Mouse (Mus musculus) CH12.LX (cell line): Measurements from ENCODE around the gene Nufip2. TPM values are rescaled to one million over a fixed set of nuclear protein-coding genes. Genes with fewer than 3 reads are reported as not detected.
A peak's percentile ranks its signal among the peaks of the same experiment; 100 is the strongest.

Source experiments
- DNase-seq: peaks from one replicate; pipeline ENCODE4 v3.0.0-alpha.2; 2013; ENCODE audit errors: extremely low read depth
- H3K27ac ChIP-seq: 2 replicates; pipeline ENCODE4 v1.5.1; 2012; ENCODE audit warnings: low read depth, mild to moderate bottlenecking, control low read depth, moderate library complexity; ENCODE audit not compliant: insufficient read depth
- H3K27me3 ChIP-seq: replicated peaks from 2 replicates; pipeline ENCODE3; 2012; ENCODE audit warnings: inconsistent platforms
- H3K36me3 ChIP-seq, 2 experiments: replicated peaks in 1 of 2; 2 replicates each; pipeline versions ENCODE3 to v1.6.1; 2012; ENCODE audit warnings: inconsistent platforms in 1 of 2, low read length in 1 of 2, mild to moderate bottlenecking in 1 of 2, mixed read lengths in 1 of 2, moderate library complexity in 1 of 2; ENCODE audit not compliant: control insufficient read depth in 1 of 2, insufficient read depth in 1 of 2
- H3K4me1 ChIP-seq, 2 experiments: 2 replicates each; pipeline ENCODE4 v1.6.1; 2012; ENCODE audit warnings: inconsistent platforms in 1 of 2, moderate library complexity in 1 of 2; ENCODE audit not compliant: insufficient read depth in 2 of 2, control insufficient read depth in 1 of 2
- H3K4me2 ChIP-seq: 2 replicates; pipeline ENCODE4 v1.6.1; 2012; ENCODE audit warnings: low read depth, mild to moderate bottlenecking, control low read depth; ENCODE audit not compliant: poor library complexity, insufficient read depth, severe bottlenecking
- H3K4me3 ChIP-seq, 3 experiments: fragments of 150-350 bp in 1 of 3; sonication (generic) in 1 of 3; replicated peaks in 1 of 3; 2 replicates each; pipeline versions ENCODE3 to v1.5.1; 2011 to 2012; ENCODE audit warnings: low read depth in 2 of 3, low read length in 2 of 3, mild to moderate bottlenecking in 2 of 3, moderate library complexity in 2 of 3, control low read depth in 1 of 3, improper control_type of control experiment in 1 of 3, inconsistent platforms in 1 of 3, mixed read lengths in 1 of 3; ENCODE audit not compliant: poor library complexity in 1 of 3
- H3K79me2 ChIP-seq: replicated peaks from 2 replicates; pipeline ENCODE4 v1.6.1; 2012; ENCODE audit warnings: mild to moderate bottlenecking, moderate library complexity; ENCODE audit not compliant: control insufficient read depth, poor library complexity, insufficient read depth, severe bottlenecking; ENCODE audit errors: extremely low read depth
- H3K9ac ChIP-seq: 2 replicates; pipeline ENCODE4 v1.6.1; 2012; ENCODE audit warnings: low read depth, mild to moderate bottlenecking, control low read depth, moderate library complexity; ENCODE audit not compliant: insufficient read depth
- H3K9me3 ChIP-seq: replicated peaks from 2 replicates; pipeline ENCODE3; 2012; ENCODE audit warnings: low read length, inconsistent platforms, mixed read lengths
- CHD1 ChIP-seq: IDR thresholded peaks from 2 replicates; pipeline ENCODE4 v1.6.1; 2012; ENCODE audit warnings: low read depth, low read length, improper control_type of control experiment, inconsistent platforms
- CHD2 ChIP-seq: IDR thresholded peaks from 2 replicates; pipeline ENCODE4 v1.6.1; 2011; ENCODE audit warnings: low read length, improper control_type of control experiment
- E2F4 ChIP-seq: IDR thresholded peaks from 2 replicates; pipeline ENCODE4 v1.6.1; 2011; ENCODE audit warnings: low read depth, low read length, improper control_type of control experiment; ENCODE audit not compliant: insufficient replicate concordance
- ELF1 ChIP-seq: IDR thresholded peaks from 2 replicates; pipeline ENCODE4 v1.6.1; 2014; ENCODE audit warnings: low read depth, mild to moderate bottlenecking, inconsistent platforms, low read length, improper control_type of control experiment
- EP300 ChIP-seq: IDR thresholded peaks from 2 replicates; pipeline ENCODE4 v1.6.1; 2011; ENCODE audit warnings: low read length, improper control_type of control experiment
- ETS1 ChIP-seq: conservative IDR thresholded peaks from 2 replicates; pipeline ENCODE4 v1.6.1; 2012; ENCODE audit warnings: low read depth, mild to moderate bottlenecking, inconsistent platforms, low read length, improper control_type of control experiment, moderate library complexity
- GABPA ChIP-seq: IDR thresholded peaks from 2 replicates; pipeline ENCODE4 v1.6.1; 2012; ENCODE audit warnings: low read depth, low read length, improper control_type of control experiment, inconsistent platforms; ENCODE audit not compliant: insufficient replicate concordance
- IRF4 ChIP-seq: IDR thresholded peaks from 2 replicates; pipeline ENCODE4 v1.6.1; 2014; ENCODE audit warnings: low read depth, mild to moderate bottlenecking, inconsistent platforms, low read length, improper control_type of control experiment
- JUND ChIP-seq: conservative IDR thresholded peaks from 2 replicates; pipeline ENCODE4 v1.6.1; 2011; ENCODE audit warnings: low read depth, low read length, improper control_type of control experiment
- KAT2A ChIP-seq: IDR thresholded peaks from 2 replicates; pipeline ENCODE4 v1.6.1; 2012; ENCODE audit warnings: low read length, improper control_type of control experiment, inconsistent platforms; ENCODE audit not compliant: insufficient replicate concordance
- MAFK ChIP-seq: IDR thresholded peaks from 2 replicates; pipeline ENCODE4 v1.6.1; 2011; ENCODE audit warnings: low read length, improper control_type of control experiment; ENCODE audit not compliant: insufficient replicate concordance
- MAZ ChIP-seq: IDR thresholded peaks from 2 replicates; pipeline ENCODE4 v1.6.1; 2012; ENCODE audit warnings: low read depth, mild to moderate bottlenecking, inconsistent platforms, low read length, improper control_type of control experiment, moderate library complexity
- MEF2A ChIP-seq: IDR thresholded peaks from 2 replicates; pipeline ENCODE4 v1.6.1; 2014; ENCODE audit warnings: low read depth, mild to moderate bottlenecking, inconsistent platforms, low read length, improper control_type of control experiment, borderline replicate concordance
- MXI1 ChIP-seq: IDR thresholded peaks from 2 replicates; pipeline ENCODE4 v1.6.1; 2011; ENCODE audit warnings: mild to moderate bottlenecking, low read depth, low read length, improper control_type of control experiment
- MYC ChIP-seq: IDR thresholded peaks from 2 replicates; pipeline ENCODE4 v1.6.1; 2011; ENCODE audit warnings: low read depth, mild to moderate bottlenecking, improper control_type of control experiment, low read length
- NELFE ChIP-seq: IDR thresholded peaks from 2 replicates; pipeline ENCODE4 v1.6.1; 2011; ENCODE audit warnings: low read depth, low read length, improper control_type of control experiment
- NRF1 ChIP-seq: IDR thresholded peaks from 2 replicates; pipeline ENCODE4 v1.6.1; 2014; ENCODE audit warnings: low read depth, mild to moderate bottlenecking, inconsistent platforms, low read length, improper control_type of control experiment, moderate library complexity
- PAX5 ChIP-seq: IDR thresholded peaks from 2 replicates; pipeline ENCODE4 v1.6.1; 2012; ENCODE audit warnings: low read length, inconsistent platforms, mixed read lengths
- POLR2A ChIP-seq: IDR thresholded peaks from 2 replicates; pipeline ENCODE4 v1.6.1; 2011; ENCODE audit warnings: low read depth, mild to moderate bottlenecking, improper control_type of control experiment, low read length
- POLR2AphosphoS2 ChIP-seq: IDR thresholded peaks from 2 replicates; pipeline ENCODE4 v1.6.1; 2011; ENCODE audit warnings: low read depth, low read length, improper control_type of control experiment
- RAD21 ChIP-seq: IDR thresholded peaks from 2 replicates; pipeline ENCODE4 v1.6.1; 2011; ENCODE audit warnings: low read depth, mild to moderate bottlenecking, low read length, improper control_type of control experiment, moderate library complexity
- SIN3A ChIP-seq: IDR thresholded peaks from 2 replicates; pipeline ENCODE4 v1.6.1; 2012; ENCODE audit warnings: low read length, improper control_type of control experiment, inconsistent platforms
- TBP ChIP-seq: conservative IDR thresholded peaks from 2 replicates; pipeline ENCODE4 v1.6.1; 2011; ENCODE audit warnings: low read depth, low read length, improper control_type of control experiment
- TCF12 ChIP-seq: IDR thresholded peaks from 2 replicates; pipeline ENCODE4 v1.6.1; 2014; ENCODE audit warnings: low read depth, mild to moderate bottlenecking, inconsistent platforms, low read length, improper control_type of control experiment
- USF1 ChIP-seq: IDR thresholded peaks from 2 replicates; pipeline ENCODE4 v1.6.1; 2014; ENCODE audit warnings: low read depth, mild to moderate bottlenecking, inconsistent platforms, low read length, improper control_type of control experiment
- ZKSCAN1 ChIP-seq: IDR thresholded peaks from 2 replicates; pipeline ENCODE4 v1.6.1; 2012; ENCODE audit warnings: low read depth, inconsistent platforms, low read length, improper control_type of control experiment, borderline replicate concordance
- ZMIZ1 ChIP-seq: IDR thresholded peaks from 2 replicates; pipeline ENCODE4 v1.6.1; 2012; ENCODE audit warnings: low read depth, mild to moderate bottlenecking, inconsistent platforms, low read length, improper control_type of control experiment
- ZNF384 ChIP-seq: IDR thresholded peaks from 2 replicates; pipeline ENCODE4 v1.6.1; 2012; ENCODE audit warnings: low read depth, low read length, improper control_type of control experiment, inconsistent platforms
- dilution Hi-C: fragments of 300-500 bp; cut with MboI; formaldehyde crosslinking; loops from 2 replicates; pipeline ENCODE4 v1.14.3; 2020; ENCODE audit warnings: low sequenced_read_pairs; ENCODE audit not compliant: extremely low pct_unique_long_range_greater_than_20kb, extremely low pct_ligation_motif_present
- in situ Hi-C: fragments of 300-500 bp; cut with MboI; formaldehyde crosslinking; loops from 3 replicates; pipeline ENCODE4 v1.14.3; 2019; ENCODE audit warnings: low sequenced_read_pairs, low pct_ligation_motif_present, low pct_unique_long_range_greater_than_20kb, mixed read lengths
- polyA plus RNA-seq: library from polyadenylated mRNA; unstranded; fragments of >175 nt; gene quantifications from 2 replicates; pipeline ENCODE4 v1.2.1, GENCODE M21; 2012; ENCODE audit warnings: low read depth; ENCODE audit not compliant: insufficient read length
- total RNA-seq, 2 experiments: library from RNA; depleted of rRNA; stranded (reverse); fragments of 300-350 nt in 1 of 2; fragments of >200 nt in 1 of 2; gene quantifications; 2 replicates each; pipeline ENCODE4 v1.2.3; 2012 to 2014

Nufip2 gene
- total and polyA plus RNA-seq, 3 experiments: 29.6 to 53.6 (median 41.2) TPM

- TF ChIP-seq USF1: no peak
- TF ChIP-seq JUND: no peak
- no peak for TF ChIP-seq GABPA
- no peak for TF ChIP-seq TBP
- no peak for TF ChIP-seq CHD2
- TF ChIP-seq NRF1: peak; percentile 76
- no peak for TF ChIP-seq NELFE
- no peak for TF ChIP-seq CHD1
- TF ChIP-seq MXI1: no peak
- TF ChIP-seq MAFK: no peak
- TF ChIP-seq ZMIZ1: no peak
- no peak for TF ChIP-seq POLR2AphosphoS2
- TF ChIP-seq SIN3A: no peak
- TF ChIP-seq IRF4: no peak
- TF ChIP-seq ELF1: no peak; the same call in 1 of the 2 replicates
- TF ChIP-seq MYC: no peak
- no peak for TF ChIP-seq ETS1
- TF ChIP-seq TCF12: peak; percentile 36; the same call in 1 of the 2 replicates
- peak; percentile 38 for TF ChIP-seq RAD21
Measured at GRCm38 (mm10) chr11:77762783-77763672, 77.1 kb downstream of the Nufip2 start, which contains the start of gene Myo18a (continued).

GRCm38 (mm10) chr11:77763673-77764340 is 77.9 kb downstream of the Nufip2 start:
- Histone ChIP-seq H3K27ac (no peak overlapping the region), H3K4me3 (peak overlapping the region; percentile 50 to 75 (median 72)), H3K79me2 (no peaks in the 10 kb centered on the region), H3K36me3 (no peaks in the 10 kb centered on the region), H3K4me2 (peak overlapping the region; percentile 71), H3K9ac (peak overlapping the region; percentile 69), H3K27me3 (peaks cover 20% of the 10 kb centered on the region), H3K4me1 (peaks cover 14 to 48% of the 10 kb centered on the region in 2 experiments)
- DNase-seq: no peak
- dilution Hi-C loops: no loop called here
- TF ChIP-seq GABPA (no peak), SIN3A (no peak), IRF4 (no peak), KAT2A (no peak), TBP (no peak), ZNF384 (no peak), POLR2A (no peak), MAZ (no peak), E2F4 (no peak), MEF2A (no peak), JUND (no peak), MAFK (no peak), EP300 (no peak), PAX5 (no peak), TCF12 (no peak), POLR2AphosphoS2 (no peak), CHD2 (no peak), ZKSCAN1 (no peak)
- TF ChIP-seq, all 38 proteins: peak for 0
- in situ Hi-C loops: no loop called here
- H3K9me3 ChIP-seq: no peaks in the 10 kb centered on the region
